Mouse (Mus musculus) MEL (cell line): ENCODE results near the gene Eif2ak1.

Experiments used
- CHD1 ChIP-seq: IDR thresholded peaks from 2 replicates; pipeline ENCODE4 v1.6.1; 2012; ENCODE audit warnings: low read depth, mild to moderate bottlenecking, inconsistent platforms, low read length, improper control_type of control experiment
- CTCF ChIP-seq, 3 experiments: IDR thresholded peaks in 2 of 3; conservative IDR thresholded peaks in 1 of 3; 2 replicates each; pipeline ENCODE4 v1.5.1; 2011 to 2012; ENCODE audit warnings: low read length in 3 of 3, low read depth in 2 of 3, mild to moderate bottlenecking in 2 of 3, improper control_type of control experiment in 1 of 3, inconsistent platforms in 1 of 3, mixed read lengths in 1 of 3, moderate library complexity in 1 of 3; ENCODE audit not compliant: control insufficient read depth in 1 of 3, insufficient read depth in 1 of 3, poor library complexity in 1 of 3, severe bottlenecking in 1 of 3
- GATA1 ChIP-seq: IDR thresholded peaks from 2 replicates; pipeline ENCODE4 v1.6.1; 2011; ENCODE audit warnings: low read depth, low read length, improper control_type of control experiment
- HCFC1 ChIP-seq: IDR thresholded peaks from 2 replicates; pipeline ENCODE4 v1.6.1; 2012; ENCODE audit warnings: low read depth, mild to moderate bottlenecking, inconsistent platforms, low read length, improper control_type of control experiment, moderate library complexity
- KAT2A ChIP-seq: conservative IDR thresholded peaks from 2 replicates; pipeline ENCODE4 v1.6.1; 2012; ENCODE audit warnings: low read depth, low read length, improper control_type of control experiment, inconsistent platforms
- MAX ChIP-seq: IDR thresholded peaks from 2 replicates; pipeline ENCODE4 v1.6.1; 2011; ENCODE audit warnings: low read length, improper control_type of control experiment
- POLR2A ChIP-seq, 2 experiments: IDR thresholded peaks; 2 replicates each; pipeline ENCODE4 v1.6.1; 2011 to 2012; ENCODE audit warnings: low read length in 2 of 2, mild to moderate bottlenecking in 2 of 2, control low read depth in 1 of 2, improper control_type of control experiment in 1 of 2, low read depth in 1 of 2, moderate library complexity in 1 of 2; ENCODE audit not compliant: control insufficient read depth in 1 of 2, insufficient read depth in 1 of 2, poor library complexity in 1 of 2
- POLR2AphosphoS2 ChIP-seq: IDR thresholded peaks from 2 replicates; pipeline ENCODE4 v1.6.1; 2011; ENCODE audit warnings: low read length, improper control_type of control experiment
- USF1 ChIP-seq: IDR thresholded peaks from 2 replicates; pipeline ENCODE4 v1.6.1; 2014; ENCODE audit warnings: low read depth, mild to moderate bottlenecking, inconsistent platforms, low read length, improper control_type of control experiment, moderate library complexity
- ZC3H11A ChIP-seq: IDR thresholded peaks from 2 replicates; pipeline ENCODE4 v1.6.1; 2012; ENCODE audit warnings: low read depth, mild to moderate bottlenecking, inconsistent platforms, low read length, improper control_type of control experiment
- ZMIZ1 ChIP-seq: IDR thresholded peaks from 2 replicates; pipeline ENCODE4 v1.6.1; 2012; ENCODE audit warnings: low read depth, mild to moderate bottlenecking, inconsistent platforms, low read length, improper control_type of control experiment, moderate library complexity

GRCm38 (mm10) chr5:143818461-143818860 lies 873 bp downstream of the Eif2ak1 start:
- no peak for TF ChIP-seq POLR2AphosphoS2
- TF ChIP-seq CTCF (IDR thresholded peaks at IDR 0.05 in 2 of 3, conservative IDR thresholded peaks at IDR 0.05 in 1 of 3; ENCODE audit: control insufficient read depth in 1 of 3, insufficient read depth in 1 of 3, low read depth in 2 of 3, low read length in 3 of 3, poor library complexity in 1 of 3, severe bottlenecking in 1 of 3): no peak
- no peak for TF ChIP-seq CHD1
- no peak; the same call in 1 of the 2 replicates for TF ChIP-seq MAX
- TF ChIP-seq GATA1: no peak
- TF ChIP-seq ZC3H11A: no peak
- TF ChIP-seq ZMIZ1: no peak
- no peak for TF ChIP-seq HCFC1
- TF ChIP-seq USF1: no peak
- TF ChIP-seq POLR2A (IDR thresholded peaks at IDR 0.05; ENCODE audit: control insufficient read depth in 1 of 2, insufficient read depth in 1 of 2, low read depth in 1 of 2, low read length in 2 of 2, poor library complexity in 1 of 2): no peak
- no peak for TF ChIP-seq KAT2A
